ENCODE assay signal across 8 mouse cellular contexts in the genomic region with DNA sequence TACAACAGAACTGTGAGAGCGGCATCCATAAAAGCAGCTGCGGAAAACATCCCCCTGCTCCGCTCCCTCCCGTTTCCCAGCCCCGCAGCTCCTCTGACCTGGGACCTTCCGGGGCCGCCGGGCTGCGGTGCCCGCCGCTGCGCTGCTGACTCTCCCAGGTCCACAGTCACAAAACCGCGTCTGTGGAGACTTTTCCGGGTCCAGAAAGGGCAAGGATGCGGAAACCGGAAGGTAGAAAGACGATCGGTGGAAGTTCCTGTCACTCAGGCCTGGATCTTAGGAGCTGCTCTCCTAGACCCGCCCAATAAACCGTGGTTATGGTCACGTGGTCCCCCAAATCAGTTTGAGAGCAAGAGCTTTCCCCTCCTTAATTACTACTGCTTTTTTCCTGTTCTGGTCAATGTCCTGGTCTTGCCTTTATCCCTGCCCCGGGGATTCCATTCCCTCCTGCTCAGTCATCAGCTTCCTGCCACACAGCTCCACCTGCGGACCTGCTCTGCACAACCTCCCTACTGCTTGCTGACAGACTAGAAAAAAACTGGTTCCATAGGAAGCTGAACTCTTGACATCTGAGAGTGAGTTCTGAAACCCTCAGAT. TPM values are rescaled to one million over a fixed set of nuclear protein-coding genes. Genes with fewer than 3 reads are reported as not detected.
DNase-seq lines count a peak whose midpoint lies in the region; ATAC-seq and TF ChIP-seq lines count a peak whose summit lies in the region.
"Not testable (repeated sequence)": the region's sequence is repeated elsewhere in the genome, so short reads cannot be mapped to it uniquely, and the experiment has no call there.

A gene (minus strand): TSS at position 471 of the 597 bp plus-strand sequence.

- intact Hi-C loops in gastrocnemius, adult 2 months (cut with DNase I); left cerebral cortex, adult 2 months (cut with DNase I): not testable (repeated sequence)

- H3K4me1 ChIP-seq in hindbrain, postnatal 0 days (ENCODE audit: insufficient read depth, low read length): not testable (repeated sequence)

- H3K27ac ChIP-seq in gastrocnemius, adult 2 months: peak within 1 kb of the TSS; percentile 68
- H3K27ac ChIP-seq in hindbrain, postnatal 0 days: peak within 1 kb of the TSS; percentile 49
- peak within 1 kb of the TSS; percentile 44; the same call in 1 of the 2 replicates for H3K27ac ChIP-seq in left cerebral cortex, adult 2 months
- not testable (repeated sequence) for H3K27ac ChIP-seq in macrophage

- H3K4me3 ChIP-seq in gastrocnemius, adult 2 months: peak within 1 kb of the TSS; percentile 80
- peak within 1 kb of the TSS; percentile 72 for H3K4me3 ChIP-seq in hindbrain, postnatal 0 days (ENCODE audit: low read length)
- H3K4me3 ChIP-seq in left cerebral cortex, adult 2 months: peak within 1 kb of the TSS; percentile 72
- peak within 1 kb of the TSS; percentile 58 for H3K4me3 ChIP-seq in macrophage (ENCODE audit: inconsistent target)

- peak within 1 kb of the TSS; percentile 70 for H3K4me2 ChIP-seq in hindbrain, postnatal 0 days (ENCODE audit: low read depth, low read length)

- DNase-seq in ZHBTc4 (ENCODE audit: low read depth, low spot score): peak; percentile 87
- DNase-seq in gastrocnemius, adult 2 months: peak; percentile 69
- DNase-seq in hindbrain, postnatal 0 days (ENCODE audit: low spot score): peak; percentile 82
- DNase-seq in left cerebral cortex, adult 2 months (ENCODE audit: extremely low spot score in 1 of 2, low spot score in 2 of 2): peak; percentile 47 to 64
- peak; percentile 35 for DNase-seq in retina, postnatal 7 days (ENCODE audit: low read depth, low spot score)
- DNase-seq in urinary bladder, postnatal 14 days (ENCODE audit: low spot score): peak; percentile 73

- WGBS in hindbrain, postnatal 0 days: under 1% methylated on average over 24 of the region's 24 CpGs
- 2% methylated on average over 24 of the region's 24 CpGs for WGBS in macrophage (ENCODE audit: missing documents)

- peak within 1 kb of the TSS; percentile 66 for H3K9ac ChIP-seq in hindbrain, postnatal 0 days (replicated peaks; ENCODE audit: low read length)

- H3K79me2 ChIP-seq in macrophage (ENCODE audit: inconsistent target): not testable (repeated sequence)

- H3K9me3 ChIP-seq in hindbrain, postnatal 0 days (ENCODE audit: low read length): not testable (repeated sequence)

- H3K27me3 ChIP-seq in hindbrain, postnatal 0 days (ENCODE audit: insufficient read depth, low read length): not testable (repeated sequence)

- not testable (repeated sequence) for TF ChIP-seq CTCF in gastrocnemius, adult 2 months (IDR thresholded peaks at IDR 0.05); left cerebral cortex, adult 2 months (IDR thresholded peaks at IDR 0.05)
- peak; percentile 32; the same call in 1 of the 2 replicates for TF ChIP-seq CTCF in hindbrain, postnatal 0 days (IDR thresholded peaks at IDR 0.05; ENCODE audit: low read depth)

- not testable (repeated sequence) for H3K36me3 ChIP-seq in hindbrain, postnatal 0 days (ENCODE audit: insufficient read depth, low read length); macrophage (ENCODE audit: inconsistent target)

- ATAC-seq in common myeloid progenitor, adult 5-6 weeks (replicated peaks; ENCODE audit: low read depth, poor library complexity, severe bottlenecking): peak; percentile 97
- ATAC-seq in hindbrain, postnatal 0 days: peak; percentile 99

RNA-seq across cellular contexts. Expression of the gene that starts here (rescaled TPM):
- 6.9 and 9.8 TPM in 2 replicates for total RNA-seq in common myeloid progenitor, adult 5-6 weeks (2017)
- 1 to 10 TPM in 1 of 2 experiments, under 1 TPM in 1; 0.99 to 1.2 TPM for total RNA-seq in gastrocnemius, adult 2 months (2021)
- 1.0 and 2.6 TPM in 2 replicates for total RNA-seq in hindbrain, postnatal 0 days (2014; rRNA removed)
- polyA plus RNA-seq in hindbrain, postnatal 0 days (2015; fragmentation: Nextera tagmentation; extraction: Ambion mirVana): 6.9 and 7.8 TPM in 2 replicates
- 1 to 10 TPM; 5.6 to 6.9 TPM for total RNA-seq in left cerebral cortex, adult 2 months (2021)
- total RNA-seq in macrophage (2018; cell fraction: chromatin; rRNA removed): 10 to 100 TPM in 14 of 26 experiments, 1 to 10 TPM in 12; 3.8 to 28.5 (median 11.8) TPM
- total RNA-seq in macrophage (2018; cell fraction: cytosol; rRNA removed): 10 to 100 TPM in 1 of 26 experiments, 1 to 10 TPM in 25; 1.5 to 10.2 (median 6.1) TPM
- total RNA-seq in macrophage (2018; cell fraction: nucleus; rRNA removed): 10 to 100 TPM in 10 of 26 experiments, 1 to 10 TPM in 16; 3.5 to 37.1 (median 9.3) TPM
- 5.2 to 14.3 TPM (median 5.4 TPM) in 3 replicates for polyA plus RNA-seq in macrophage (2018)

Comparison
In these comparisons a context has a peak if more than half of its experiments do, and no peak if none do; other contexts are left out.
1. DNase-seq: peak in every context shown above with its lines; median percentile 87 in ZHBTc4; 82 in hindbrain, postnatal 0 days; 73 in urinary bladder, postnatal 14 days; 69 in gastrocnemius, adult 2 months; 56 in left cerebral cortex, adult 2 months; 35 in retina, postnatal 7 days.